Mouse (Mus musculus) lung, adult 2 months (tissue): ENCODE results near the gene Pzp. TPM values are rescaled to one million over a fixed set of nuclear protein-coding genes. Genes with fewer than 3 reads are reported as not detected.
A peak's percentile ranks its signal among the peaks of the same experiment; 100 is the strongest.

Experiments
- DNase-seq: peaks from one replicate; pipeline ENCODE4 v3.0.0; 2022
- H3K4me1 ChIP-seq: fragments of 200-500 bp; 2 replicates; pipeline ENCODE4 v1.6.1; 2011; ENCODE audit warnings: low read length; ENCODE audit not compliant: control insufficient read depth, insufficient read depth
- H3K4me3 ChIP-seq: fragments of 200-500 bp; replicated peaks from 2 replicates; pipeline ENCODE3; 2011; ENCODE audit warnings: low read depth, mild to moderate bottlenecking, control low read depth, low read length; ENCODE audit errors: extremely low read depth
- CTCF ChIP-seq: fragments of 200-500 bp; IDR thresholded peaks from 2 replicates; pipeline ENCODE4 v1.5.1; 2011; ENCODE audit warnings: mild to moderate bottlenecking, low read length, control low read depth; ENCODE audit not compliant: insufficient read depth
- POLR2A ChIP-seq: fragments of 200-500 bp; IDR thresholded peaks from 2 replicates; pipeline ENCODE4 v1.6.1; 2011; ENCODE audit warnings: low read depth, mild to moderate bottlenecking, control low read depth, low read length, borderline replicate concordance; ENCODE audit errors: extremely low read depth
- WGBS: fragments of 180-500 bp; shearing (Covaris S2); methylation state at CpG from one replicate; pipeline ENCODE4 v1.1.7; 2018; 5-methylcytosine and 5-hydroxymethylcytosine counted together
- polyA plus RNA-seq: library from polyadenylated mRNA; depleted of rRNA; stranded (reverse); fragments of >200 nt; gene quantifications from 2 replicates; pipeline ENCODE4 v1.2.3, GENCODE M21; 2012; rRNA removed

Pzp gene
- 0.31 and 0.54 TPM in 2 replicates for polyA plus RNA-seq

DNA sequence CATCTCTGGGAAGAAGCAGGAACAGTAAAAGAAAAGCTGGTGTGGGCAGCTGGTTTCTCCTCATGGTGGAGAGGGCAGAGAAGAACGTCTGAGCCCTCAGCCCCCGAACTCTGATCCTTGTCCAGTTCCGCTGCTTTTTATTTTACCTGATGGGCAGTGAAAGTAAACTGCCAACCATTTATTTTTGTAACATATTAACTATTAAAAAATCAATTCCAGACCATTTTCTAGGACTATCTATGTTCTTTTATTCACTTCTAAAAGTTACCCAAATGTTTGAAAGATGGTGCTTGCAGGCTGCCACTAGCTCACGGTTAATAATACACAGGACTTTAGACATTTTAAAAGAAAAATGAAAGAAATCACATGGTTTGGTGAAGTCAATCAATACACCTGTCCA is at the start of gene Pzp:
Gene Pzp (minus strand): TSS at position 120 of the 400 bp plus-strand sequence.
- TF ChIP-seq POLR2A (no peak), CTCF (no peak)
- Histone ChIP-seq H3K4me1 (no peaks in the 10 kb centered on the region), H3K4me3 (no peak within 1 kb of the TSS)
- DNase-seq = no peak
- whole genome bisulfite sequencing = 81% methylated on average over 4 of the region's 4 CpGs

DNA sequence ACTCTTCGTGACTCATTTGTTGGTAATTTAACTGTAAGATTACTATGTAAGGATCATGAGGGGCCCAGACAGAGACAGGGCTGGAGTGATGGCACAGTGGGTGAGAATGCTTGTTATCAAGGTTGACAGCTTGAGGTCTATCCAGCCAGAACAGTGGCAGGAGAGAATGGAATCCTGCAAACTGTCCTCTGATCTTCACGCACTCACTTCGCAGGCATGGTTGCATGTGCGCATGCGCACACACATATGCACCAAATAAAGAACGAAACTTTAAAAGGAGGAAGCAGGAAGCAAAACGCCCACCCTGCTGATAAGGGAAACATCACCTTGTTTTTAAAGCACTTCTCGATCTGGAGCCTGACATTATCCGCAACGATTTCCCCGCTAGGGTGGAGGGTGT is 40.1 kb upstream of the Pzp start:
- TF ChIP-seq CTCF (no peak), POLR2A (no peak)

DNA sequence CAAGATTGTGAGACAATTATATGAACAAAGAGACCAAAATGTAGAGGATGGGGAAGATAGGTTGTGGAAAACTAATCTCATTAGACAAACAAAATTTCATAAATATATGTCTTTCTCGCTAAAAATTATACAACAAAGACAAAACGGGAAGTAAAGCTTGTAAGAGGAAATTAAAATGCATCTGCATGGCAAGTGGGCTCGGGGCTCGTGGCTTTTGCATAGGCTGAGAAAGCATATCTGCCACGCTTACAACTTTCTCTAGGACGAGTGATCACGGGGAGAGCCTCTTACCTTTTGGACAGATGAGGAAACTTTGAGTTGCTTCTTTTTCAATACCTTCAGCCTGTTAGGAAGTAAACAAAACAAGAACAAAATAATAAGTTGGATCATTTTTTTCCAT is 27.5 kb upstream of the Pzp start:
- H3K4me3 ChIP-seq = no peak overlapping the region
- TF ChIP-seq CTCF (no peak), POLR2A (no peak)
- WGBS = 74% methylated on average over 7 of the region's 7 CpGs
- DNase-seq = no peak
- H3K4me1 ChIP-seq = no peaks in the 10 kb centered on the region

More for the DNA sequence above, 40.1 kb upstream of the Pzp start:
- DNase-seq = no peak
- Histone ChIP-seq H3K4me1 (no peaks in the 10 kb centered on the region), H3K4me3 (no peak overlapping the region)
- WGBS = 86% methylated on average over 11 of the region's 11 CpGs

DNA sequence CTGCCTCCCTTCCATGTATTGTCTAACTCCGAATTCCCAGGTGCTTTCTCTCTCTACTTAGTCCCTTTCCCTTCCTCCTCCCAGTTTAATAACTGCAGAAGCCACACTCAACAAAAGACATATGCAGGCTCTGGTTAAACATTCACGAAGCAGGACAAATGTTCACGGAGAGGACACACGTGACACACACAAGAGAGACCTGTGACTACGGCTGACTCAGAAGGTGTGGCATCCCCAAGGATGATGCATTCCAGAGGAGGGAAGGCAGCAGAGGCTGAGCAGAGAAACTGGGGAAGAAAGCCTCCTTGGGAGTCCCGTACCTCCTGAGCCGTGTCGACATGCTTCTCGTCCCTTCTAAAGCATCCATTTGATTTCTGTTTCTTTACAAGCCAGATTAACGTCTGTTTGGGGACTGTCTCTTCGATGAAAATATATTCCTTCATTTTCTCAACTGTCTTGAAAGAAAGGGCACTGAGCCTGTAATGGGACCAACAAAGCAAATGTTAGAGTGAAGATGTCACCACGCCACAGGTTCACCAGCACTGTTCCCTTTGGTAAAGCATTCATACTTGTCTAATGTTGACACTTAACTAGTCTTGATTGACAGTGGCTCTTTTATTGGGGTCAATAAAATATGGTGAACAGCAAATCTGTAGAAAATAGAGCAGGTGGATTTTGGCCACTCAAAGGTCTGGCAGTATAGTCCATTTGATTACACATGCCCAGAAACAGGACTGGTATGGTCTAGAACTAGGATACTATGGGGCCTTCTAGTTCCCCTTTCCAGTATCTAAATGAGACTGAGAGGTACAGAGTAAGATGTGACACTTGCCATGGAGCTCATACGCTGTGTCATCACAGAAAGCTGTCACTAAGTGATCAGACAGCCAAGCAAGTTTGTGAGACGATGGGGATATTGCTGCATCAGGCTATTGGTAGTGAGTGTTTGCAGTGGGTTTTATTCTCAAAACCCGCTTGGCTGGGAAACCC is 23.2 kb upstream of the Pzp start:
- WGBS = 73% methylated on average over 15 of the region's 15 CpGs
- Histone ChIP-seq H3K4me3 (no peak overlapping the region), H3K4me1 (no peaks in the 10 kb centered on the region)
- TF ChIP-seq CTCF = no peak
- no peak for TF ChIP-seq POLR2A
- DNase-seq = no peak

DNA sequence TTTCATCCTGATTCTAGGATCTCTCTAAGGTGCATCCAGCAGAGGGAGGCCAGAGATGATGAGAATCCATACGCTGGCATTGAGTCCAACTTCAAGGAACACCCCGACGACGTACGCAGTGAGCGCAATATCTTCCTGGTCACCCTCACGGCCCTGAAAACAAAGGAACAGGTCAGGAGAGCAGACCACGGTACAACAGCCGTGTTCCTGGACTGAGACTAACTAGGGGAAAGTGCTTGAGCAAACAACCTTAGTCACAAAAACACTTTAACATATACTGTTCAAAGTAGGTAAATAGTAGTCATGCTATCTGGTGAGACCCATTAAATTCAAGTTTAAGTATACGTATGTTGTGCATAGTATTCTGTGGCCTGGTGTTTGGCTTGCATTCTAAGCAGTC is 22.0 kb upstream of the Pzp start:
- H3K4me1 ChIP-seq = no peaks in the 10 kb centered on the region
- H3K4me3 ChIP-seq = no peak overlapping the region
- WGBS = 70% methylated on average over 10 of the region's 10 CpGs
- TF ChIP-seq POLR2A = no peak
- TF ChIP-seq CTCF = no peak
- no peak for DNase-seq

DNA sequence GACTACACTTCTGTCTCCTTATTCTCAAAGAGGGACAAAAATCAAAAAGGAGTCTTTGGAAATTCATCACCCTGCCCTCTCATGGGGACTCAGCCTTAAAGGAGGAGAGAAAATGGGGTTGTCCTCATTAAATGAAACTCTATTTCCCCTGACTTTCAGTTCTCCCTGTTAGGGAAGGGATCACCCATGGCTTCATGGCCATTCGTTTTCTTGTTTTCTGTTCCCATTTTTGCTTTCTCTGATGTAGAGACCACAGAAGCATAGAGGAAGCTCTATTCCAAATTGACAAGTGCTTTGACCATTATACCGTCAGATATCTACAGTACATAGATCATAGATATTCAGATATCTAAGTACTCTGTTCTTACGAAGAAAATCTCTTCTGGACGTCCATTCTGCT is 18.9 kb upstream of the Pzp start:
- Histone ChIP-seq H3K4me1 (no peaks in the 10 kb centered on the region), H3K4me3 (no peak overlapping the region)
- WGBS = 79% methylated on average over 4 of the region's 4 CpGs
- no peak for TF ChIP-seq POLR2A
- no peak for TF ChIP-seq CTCF
- DNase-seq = no peak

DNA sequence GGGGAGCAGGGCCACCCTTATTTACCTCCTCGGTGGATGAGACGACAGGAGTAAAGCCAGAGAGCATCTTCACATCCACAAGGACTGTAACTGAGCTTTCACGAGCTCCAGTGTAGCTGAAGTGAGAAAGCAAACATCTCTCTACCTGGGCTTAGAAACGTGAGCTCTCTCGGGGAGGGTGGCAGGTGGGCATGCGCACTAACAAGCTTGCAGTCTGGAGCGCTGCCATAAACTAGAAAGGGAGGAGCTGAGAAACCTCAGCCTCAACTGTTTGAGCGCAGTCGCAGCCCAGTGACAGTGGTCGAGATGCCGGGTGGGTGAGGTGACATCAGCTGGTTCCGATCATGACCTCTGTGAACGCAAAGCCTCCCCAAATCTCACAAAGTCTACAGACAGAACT is 16.7 kb upstream of the Pzp start:
- peak; percentile 46 for DNase-seq
- TF ChIP-seq CTCF = no peak
- TF ChIP-seq POLR2A = no peak

DNA sequence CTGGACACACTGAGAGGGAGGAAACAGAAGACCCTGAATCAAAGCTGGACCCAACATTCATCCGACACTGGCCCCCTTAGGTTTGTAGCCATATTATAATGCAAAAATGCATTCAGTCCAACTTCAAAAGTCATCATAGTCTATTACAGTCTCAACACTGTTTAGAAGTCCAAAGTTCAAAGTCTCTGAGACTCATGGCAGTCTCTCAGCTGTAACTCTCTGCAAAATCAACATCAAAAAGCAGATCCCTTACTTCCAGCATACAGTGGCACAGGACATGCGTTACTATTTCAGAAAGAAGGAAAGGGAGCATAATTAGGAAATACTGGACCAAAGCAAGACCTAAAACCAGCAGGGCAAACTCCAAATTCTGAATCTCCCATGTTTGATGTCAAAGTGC is 8.7 kb upstream of the Pzp start:
- TF ChIP-seq CTCF = no peak
- Histone ChIP-seq H3K4me1 (no peaks in the 10 kb centered on the region), H3K4me3 (no peak overlapping the region)
- 92% methylated on average over 2 of the region's 2 CpGs for WGBS
- no peak for DNase-seq

More for the DNA sequence above, 16.7 kb upstream of the Pzp start:
- WGBS = 57% methylated on average over 13 of the region's 13 CpGs
- H3K4me3 ChIP-seq = no peak overlapping the region
- H3K4me1 ChIP-seq = no peaks in the 10 kb centered on the region

DNA sequence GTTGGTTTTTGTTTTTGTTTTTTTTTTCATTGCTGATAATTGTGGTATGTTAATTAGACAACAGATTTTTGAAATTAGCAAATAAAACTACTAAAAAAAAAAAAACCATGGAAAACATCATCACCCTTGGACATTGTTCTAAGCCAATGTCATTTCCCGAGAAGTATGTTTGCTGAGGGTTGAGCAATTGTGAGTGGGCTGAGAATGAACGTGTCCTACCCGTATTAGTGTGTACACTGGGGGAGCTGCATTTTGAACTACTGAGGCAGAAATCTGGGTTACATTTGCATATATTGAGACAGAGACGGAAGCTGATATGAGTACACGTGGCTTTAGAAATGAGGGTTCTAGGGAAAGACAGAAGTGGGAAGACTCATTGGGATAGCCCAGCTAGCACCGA is 6.8 kb upstream of the Pzp start:
- no peaks in the 10 kb centered on the region for H3K4me1 ChIP-seq
- no peak for DNase-seq
- no peak overlapping the region for H3K4me3 ChIP-seq
- WGBS = 69% methylated on average over 6 of the region's 6 CpGs
- no peak for TF ChIP-seq CTCF
- no peak for TF ChIP-seq POLR2A

DNA sequence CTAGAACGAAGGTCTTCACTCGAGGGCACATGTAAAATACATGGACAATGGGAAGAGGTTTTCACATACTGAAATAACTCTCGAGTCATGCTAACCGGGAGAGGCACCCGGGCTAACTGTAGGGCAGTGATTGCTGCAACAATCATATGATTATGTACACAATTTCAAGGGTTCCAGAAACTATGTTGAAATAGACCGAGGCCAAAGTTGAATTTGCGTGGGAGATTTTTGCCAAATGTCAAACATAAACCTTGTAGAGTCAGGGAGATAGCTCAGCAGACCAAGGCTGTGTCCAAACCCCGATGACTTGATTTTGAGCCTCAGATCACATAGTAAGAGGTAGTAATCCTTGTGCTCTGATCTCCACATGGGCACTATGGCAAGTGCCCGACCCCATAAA is 6.2 kb upstream of the Pzp start:
- peak; percentile 20 for DNase-seq
- WGBS = 55% methylated on average over 9 of the region's 9 CpGs
- Histone ChIP-seq H3K4me3 (no peak overlapping the region), H3K4me1 (no peaks in the 10 kb centered on the region)
- TF ChIP-seq CTCF (no peak), POLR2A (no peak)
